Mouse (Mus musculus): ENCODE results near the gene Luc7l3. TPM values are rescaled to one million over a fixed set of nuclear protein-coding genes. Genes with fewer than 3 reads are reported as not detected.
"Not testable (repeated sequence)": the region's sequence is repeated elsewhere in the genome, so short reads cannot be mapped to it uniquely, and the experiment has no call there.

The Luc7l3 gene
- polyA plus RNA-seq, 1 experiment from 2014 or later = 174 TPM

GRCm38 (mm10) chr11:94282291-94282690 lies 39.5 kb downstream of the Luc7l3 start:
- no peak for ATAC-seq (ENCODE audit: low FRiP score)
- peak overlapping the region; percentile 19; the same call in 1 of the 2 replicates for H3K27ac ChIP-seq
- no peaks in the 10 kb centered on the region for H3K9me3 ChIP-seq
- no peak overlapping the region for H3K4me2 ChIP-seq
- peaks cover 2% of the 10 kb centered on the region for H3K4me1 ChIP-seq
- WGBS = 66% methylated on average over 5 of the region's 5 CpGs
- H3K4me3 ChIP-seq (replicated peaks) = no peak overlapping the region
- no peak overlapping the region for H3K9ac ChIP-seq
- H3K27me3 ChIP-seq = no peaks in the 10 kb centered on the region
- peaks cover 40% of the 10 kb centered on the region for H3K36me3 ChIP-seq (replicated peaks)

GRCm38 (mm10) chr11:94281199-94282181 lies 40.3 kb downstream of the Luc7l3 start, which contains the start of gene Gm21885:
TSS of gene Gm21885 (plus strand) at chr11:94281873.
- Histone ChIP-seq H3K4me2 (no peak within 1 kb of the TSS), H3K27ac (peak within 1 kb of the TSS; percentile 19; the same call in 1 of the 2 replicates), H3K36me3 (replicated peaks) (peaks cover 32% of the 10 kb centered on the region), H3K9me3 (no peaks in the 10 kb centered on the region), H3K4me1 (peaks cover 9% of the 10 kb centered on the region), H3K27me3 (no peaks in the 10 kb centered on the region), H3K9ac (no peak within 1 kb of the TSS), H3K4me3 (replicated peaks) (no peak within 1 kb of the TSS)
- 90% methylated on average over 11 of the region's 11 CpGs for WGBS
- ATAC-seq (ENCODE audit: low FRiP score) = no peak

- Histone ChIP-seq H3K27ac (no peak overlapping the region), H3K36me3 (replicated peaks) (no peaks in the 10 kb centered on the region), H3K27me3 (no peaks in the 10 kb centered on the region), H3K4me2 (peak overlapping the region; percentile 53), H3K9ac (peak overlapping the region; percentile 53), H3K9me3 (no peaks in the 10 kb centered on the region), H3K4me1 (peaks cover 15% of the 10 kb centered on the region), H3K4me3 (replicated peaks) (peak overlapping the region; percentile 24)
- 7% methylated on average over 20 of the region's 20 CpGs for WGBS
- ATAC-seq (ENCODE audit: low FRiP score) = peak; percentile 84
Observed at GRCm38 (mm10) chr11:94276869-94277337, 44.9 kb downstream of the Luc7l3 start.

DNA sequence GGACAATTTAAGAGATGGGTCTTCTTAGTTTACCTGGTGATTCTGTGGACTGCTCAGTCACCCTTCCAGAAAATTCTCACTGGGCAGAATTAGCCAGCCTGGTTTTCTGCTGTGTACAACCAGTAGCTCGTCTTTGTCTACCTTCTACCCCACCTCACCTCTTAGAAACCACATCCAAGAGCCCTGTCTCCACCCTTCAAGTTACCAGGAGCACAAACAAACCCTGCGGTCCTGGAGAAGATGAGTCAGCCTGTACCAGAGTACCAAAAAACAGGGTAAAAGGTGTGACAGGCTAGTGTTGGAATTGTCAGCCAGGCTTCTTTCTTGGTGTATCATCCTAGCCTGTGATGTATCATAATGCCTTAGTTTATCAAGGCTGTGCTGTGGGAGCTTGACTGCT lies 46.1 kb downstream of the Luc7l3 start:
- H3K4me2 ChIP-seq = no peak overlapping the region
- H3K27ac ChIP-seq = no peak overlapping the region
- H3K36me3 ChIP-seq (replicated peaks) = no peaks in the 10 kb centered on the region
- peaks cover 15% of the 10 kb centered on the region for H3K4me1 ChIP-seq
- no peak overlapping the region for H3K4me3 ChIP-seq (replicated peaks)
- no peaks in the 10 kb centered on the region for H3K27me3 ChIP-seq
- no peak overlapping the region for H3K9ac ChIP-seq
- H3K9me3 ChIP-seq = no peaks in the 10 kb centered on the region
- WGBS = 89% methylated on average over 2 of the region's 2 CpGs
- ATAC-seq (ENCODE audit: low FRiP score) = no peak

DNA sequence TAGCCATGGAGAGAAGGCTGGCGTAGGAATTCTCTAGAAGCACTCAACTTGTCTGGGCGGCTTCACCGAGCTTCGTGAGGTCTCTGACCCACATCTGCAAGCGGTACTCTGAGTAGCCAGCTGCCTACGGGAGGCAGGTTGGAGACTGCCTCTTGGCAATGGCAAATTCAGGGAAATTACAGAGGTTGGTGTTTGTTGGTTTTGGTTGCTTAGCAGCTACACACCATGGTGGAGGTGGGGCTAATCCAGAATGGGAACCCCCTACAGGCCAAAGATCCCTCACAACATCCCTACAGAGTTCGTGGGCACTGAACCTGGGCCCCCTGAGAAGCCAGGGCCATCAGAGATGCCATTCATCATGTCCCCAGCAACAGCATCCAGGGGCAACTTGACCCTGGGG lies 46.6 kb downstream of the Luc7l3 start:
- Histone ChIP-seq H3K27me3 (no peaks in the 10 kb centered on the region), H3K4me1 (peaks cover 15% of the 10 kb centered on the region), H3K4me2 (no peak overlapping the region), H3K9ac (no peak overlapping the region), H3K4me3 (replicated peaks) (no peak overlapping the region), H3K27ac (no peak overlapping the region), H3K36me3 (replicated peaks) (no peaks in the 10 kb centered on the region), H3K9me3 (no peaks in the 10 kb centered on the region)
- 85% methylated on average over 7 of the region's 7 CpGs for WGBS
- ATAC-seq (ENCODE audit: low FRiP score) = no peak

GRCm38 (mm10) chr11:94274206-94274867 lies 47.5 kb downstream of the Luc7l3 start:
- H3K4me3 ChIP-seq (replicated peaks) = no peak overlapping the region
- no peak for ATAC-seq (ENCODE audit: low FRiP score)
- H3K36me3 ChIP-seq (replicated peaks) = no peaks in the 10 kb centered on the region
- H3K27ac ChIP-seq = no peak overlapping the region
- no peaks in the 10 kb centered on the region for H3K9me3 ChIP-seq
- WGBS = 91% methylated on average over 10 of the region's 10 CpGs
- H3K9ac ChIP-seq = no peak overlapping the region
- peaks cover 15% of the 10 kb centered on the region for H3K4me1 ChIP-seq
- no peaks in the 10 kb centered on the region for H3K27me3 ChIP-seq
- H3K4me2 ChIP-seq = no peak overlapping the region

DNA sequence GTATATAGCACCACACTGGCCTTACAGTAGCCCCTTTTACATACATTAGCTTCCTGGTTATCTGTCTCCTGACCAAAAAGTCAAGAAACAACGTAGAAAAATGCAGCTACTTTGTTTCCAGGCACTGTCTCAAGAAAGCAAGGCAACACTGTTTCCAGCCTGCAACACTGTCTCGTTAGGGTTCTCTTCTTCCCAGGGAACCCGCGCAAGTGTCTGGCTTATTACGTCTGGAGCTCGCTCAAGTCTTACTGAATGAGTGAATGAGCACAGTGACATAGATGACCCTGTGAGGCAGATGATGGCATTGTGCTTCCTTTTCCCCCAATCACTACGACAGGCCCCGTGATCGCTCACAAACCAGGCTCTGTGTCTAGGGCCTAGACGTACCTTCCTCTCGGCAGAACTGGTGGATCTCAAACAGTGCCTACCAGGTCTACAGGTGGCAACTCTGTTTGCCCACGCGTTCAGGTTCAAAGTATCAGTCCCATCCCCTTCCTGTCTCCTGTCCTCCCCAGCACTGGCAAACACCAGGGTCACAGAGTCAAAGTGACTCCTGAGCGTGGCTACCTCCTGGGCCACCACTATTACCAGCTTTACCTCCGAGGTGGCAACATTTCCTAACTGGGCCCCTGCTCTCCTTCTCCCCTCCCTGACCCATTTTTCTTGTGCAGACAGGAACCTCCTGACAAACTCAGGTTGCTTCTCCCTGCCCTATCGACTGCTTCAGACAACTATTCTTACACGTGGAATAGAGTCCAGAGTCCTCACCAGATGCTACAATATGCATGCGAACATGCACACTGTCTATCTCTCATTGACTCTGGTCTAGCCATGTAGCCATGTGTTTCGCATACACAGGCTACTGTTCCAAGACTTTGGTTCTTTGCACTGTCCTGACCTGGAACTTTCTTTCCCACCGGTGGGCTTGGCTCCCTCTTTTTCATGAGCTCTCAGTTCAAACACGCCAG lies 48.5 kb downstream of the Luc7l3 start:
- 86% methylated on average over 21 of the region's 21 CpGs for WGBS
- Histone ChIP-seq H3K9me3 (no peaks in the 10 kb centered on the region), H3K4me1 (peaks cover 15% of the 10 kb centered on the region), H3K36me3 (replicated peaks) (no peaks in the 10 kb centered on the region), H3K4me3 (replicated peaks) (no peak overlapping the region), H3K9ac (no peak overlapping the region), H3K27me3 (no peaks in the 10 kb centered on the region), H3K27ac (no peak overlapping the region), H3K4me2 (no peak overlapping the region)
- ATAC-seq (ENCODE audit: low FRiP score) = no peak

DNA sequence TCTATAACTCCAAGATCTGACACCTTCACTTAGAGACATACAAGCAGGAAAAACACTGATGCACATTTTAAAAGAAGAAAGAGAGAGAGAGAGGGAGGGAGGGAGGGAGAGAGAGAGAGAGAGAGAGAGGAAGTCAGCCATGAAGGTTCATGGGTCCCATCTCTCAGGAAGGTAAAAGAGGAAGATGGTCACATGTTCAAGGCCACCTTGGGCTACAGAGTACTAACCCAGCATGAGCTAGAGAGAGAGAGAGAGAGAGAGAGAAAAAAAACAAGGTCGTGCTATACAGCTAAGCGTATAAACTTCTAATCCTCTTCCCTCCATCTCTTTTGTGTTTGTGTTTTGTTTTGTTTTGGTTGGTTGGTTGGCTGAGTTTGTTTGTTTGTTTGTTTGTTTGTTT lies 50.8 kb downstream of the Luc7l3 start:
- Histone ChIP-seq H3K9me3 (no peaks in the 10 kb centered on the region), H3K9ac (no peak overlapping the region), H3K36me3 (replicated peaks) (no peaks in the 10 kb centered on the region), H3K4me3 (replicated peaks) (no peak overlapping the region), H3K4me2 (no peak overlapping the region), H3K27me3 (0 out of 2 replicates have a peak, but pooled peaks cover 3% of the 10 kb centered on the region), H3K4me1 (peaks cover 5% of the 10 kb centered on the region; the same call in 1 of the 2 replicates), H3K27ac (no peak overlapping the region)
- 73% methylated on average over 2 of the region's 2 CpGs for WGBS
- no peak for ATAC-seq (ENCODE audit: low FRiP score)

- 0 out of 2 replicates have a peak, but pooled peaks cover 3% of the 10 kb centered on the region for H3K27me3 ChIP-seq
- H3K27ac ChIP-seq = no peak overlapping the region
- H3K4me3 ChIP-seq (replicated peaks) = no peak overlapping the region
- no peak for ATAC-seq (ENCODE audit: low FRiP score)
- H3K36me3 ChIP-seq (replicated peaks) = no peaks in the 10 kb centered on the region
- no peaks in the 10 kb centered on the region for H3K9me3 ChIP-seq
- no peak overlapping the region for H3K4me2 ChIP-seq
- peaks cover 13% of the 10 kb centered on the region for H3K4me1 ChIP-seq
- no peak overlapping the region for H3K9ac ChIP-seq
- WGBS = 95% methylated on average over 7 of the region's 7 CpGs
Observed at GRCm38 (mm10) chr11:94269906-94270305, 51.9 kb downstream of the Luc7l3 start.

DNA sequence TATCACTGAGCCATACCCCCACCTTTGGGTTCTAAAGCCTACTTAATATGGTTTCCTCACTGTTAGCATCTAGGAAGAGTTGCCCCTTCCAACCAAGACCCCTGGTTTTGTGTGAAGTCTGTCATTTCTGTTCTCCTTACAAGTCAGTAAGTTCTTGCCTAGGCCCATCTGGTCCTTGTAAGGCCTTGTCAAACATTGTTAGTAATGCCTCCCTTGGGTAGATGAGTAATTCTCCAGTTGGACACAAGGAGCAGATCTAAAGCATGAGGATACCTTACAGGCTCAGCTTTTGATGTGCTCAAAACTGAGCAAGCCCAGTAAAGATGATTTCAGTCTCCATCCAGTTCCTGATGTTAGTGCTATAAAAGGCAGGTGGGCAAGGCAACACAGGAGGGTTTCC lies 53.0 kb downstream of the Luc7l3 start:
- Histone ChIP-seq H3K27ac (no peak overlapping the region), H3K4me1 (peaks cover 17% of the 10 kb centered on the region), H3K27me3 (0 out of 2 replicates have a peak, but pooled peaks cover 3% of the 10 kb centered on the region), H3K4me3 (replicated peaks) (no peak overlapping the region), H3K9me3 (no peaks in the 10 kb centered on the region), H3K36me3 (replicated peaks) (no peaks in the 10 kb centered on the region), H3K9ac (no peak overlapping the region), H3K4me2 (no peak overlapping the region)
- ATAC-seq (ENCODE audit: low FRiP score) = no peak

DNA sequence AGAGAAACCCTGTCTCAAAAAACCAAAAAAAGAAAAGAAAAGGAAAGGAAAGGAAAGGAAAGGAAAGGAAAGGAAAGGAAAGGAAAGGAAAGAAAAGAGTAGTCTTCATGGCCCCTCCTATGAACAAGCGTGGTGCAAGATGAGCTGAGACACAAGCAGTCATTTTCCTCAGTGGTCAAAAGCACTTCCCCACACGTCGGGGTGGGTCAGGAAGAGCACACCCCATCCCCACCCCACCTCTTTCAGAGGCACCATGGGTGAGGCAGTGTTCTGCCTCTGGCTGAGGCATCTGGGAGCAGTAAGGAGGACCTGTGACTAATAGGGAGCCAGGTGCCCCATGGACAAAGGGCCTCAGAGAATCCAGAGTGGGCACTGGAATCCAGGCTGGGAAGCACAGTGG lies 55.6 kb downstream of the Luc7l3 start:
- not testable (repeated sequence) for H3K9ac ChIP-seq; H3K4me3 ChIP-seq (replicated peaks); ATAC-seq (ENCODE audit: low FRiP score); H3K4me2 ChIP-seq; H3K9me3 ChIP-seq; H3K27me3 ChIP-seq; H3K36me3 ChIP-seq (replicated peaks); H3K27ac ChIP-seq
- H3K4me1 ChIP-seq = peaks cover 14% of the 10 kb centered on the region
- WGBS = 86% methylated on average over 3 of the region's 3 CpGs

Measured in forebrain, embryonic 12.5 days (tissue).